Mouse (Mus musculus): ENCODE measurements at regions not wholly inside any gene's neighbourhood (a gene's known extent, or its start where the extent isn't known, plus 50 kb on each side); places are given as distances from the start of the nearest gene placed in this dataset.

GRCm38 (mm10) chr2:51008251-51008533 is 140.7 kb downstream of the Rnd3 start:
- no peak for TF ChIP-seq CTCF (IDR thresholded peaks at IDR 0.05)
- Histone ChIP-seq H3K27me3 (ENCODE audit: insufficient read depth, low read length) (no peaks in the 10 kb centered on the region), H3K4me2 (ENCODE audit: low read depth, low read length, poor library complexity, severe bottlenecking) (no peak overlapping the region), H3K4me1 (ENCODE audit: insufficient read depth, low read length) (no peaks in the 10 kb centered on the region), H3K36me3 (ENCODE audit: insufficient read depth, low read length) (peaks cover 6% of the 10 kb centered on the region; the same call in 1 of the 2 replicates), H3K9me3 (ENCODE audit: low read length) (no peaks in the 10 kb centered on the region), H3K4me3 (ENCODE audit: low read depth, low read length) (no peak overlapping the region), H3K9ac (replicated peaks; ENCODE audit: low read length, poor library complexity, severe bottlenecking) (no peak overlapping the region), H3K27ac (ENCODE audit: low read depth, low read length) (no peak overlapping the region)
- ATAC-seq (ENCODE audit: low FRiP score) (no peak), DNase-seq (ENCODE audit: low spot score) (no peak)
- WGBS, result 57% methylated on average over 2 of the region's 2 CpGs

GRCm38 (mm10) chr2:51007409-51008250 is 141.3 kb downstream of the Rnd3 start:
- Histone ChIP-seq H3K4me2 (ENCODE audit: low read depth, low read length, poor library complexity, severe bottlenecking) (no peak overlapping the region), H3K4me3 (ENCODE audit: low read depth, low read length) (no peak overlapping the region), H3K36me3 (ENCODE audit: insufficient read depth, low read length) (peaks cover 6% of the 10 kb centered on the region; the same call in 1 of the 2 replicates), H3K27me3 (ENCODE audit: insufficient read depth, low read length) (no peaks in the 10 kb centered on the region), H3K27ac (ENCODE audit: low read depth, low read length) (no peak overlapping the region), H3K9ac (replicated peaks; ENCODE audit: low read length, poor library complexity, severe bottlenecking) (no peak overlapping the region), H3K4me1 (ENCODE audit: insufficient read depth, low read length) (no peaks in the 10 kb centered on the region), H3K9me3 (ENCODE audit: low read length) (no peaks in the 10 kb centered on the region)
- 32% methylated on average over 11 of the region's 11 CpGs for WGBS
- no peak for ATAC-seq (ENCODE audit: low FRiP score)
- no peak for DNase-seq (ENCODE audit: low spot score)
- no peak for TF ChIP-seq CTCF (IDR thresholded peaks at IDR 0.05)

- TF ChIP-seq CTCF (IDR thresholded peaks at IDR 0.05), result no peak
- no peak overlapping the region for H3K9ac ChIP-seq (replicated peaks; ENCODE audit: low read length, poor library complexity, severe bottlenecking)
- H3K4me2 ChIP-seq (ENCODE audit: low read depth, low read length, poor library complexity, severe bottlenecking), result no peak overlapping the region
- H3K27ac ChIP-seq (ENCODE audit: low read depth, low read length), result no peak overlapping the region
- H3K27me3 ChIP-seq (ENCODE audit: insufficient read depth, low read length), result no peaks in the 10 kb centered on the region
- peaks cover 6% of the 10 kb centered on the region; the same call in 1 of the 2 replicates for H3K36me3 ChIP-seq (ENCODE audit: insufficient read depth, low read length)
- no peak overlapping the region for H3K4me3 ChIP-seq (ENCODE audit: low read depth, low read length)
- H3K4me1 ChIP-seq (ENCODE audit: insufficient read depth, low read length), result no peaks in the 10 kb centered on the region
- DNase-seq (ENCODE audit: low spot score) (no peak), ATAC-seq (ENCODE audit: low FRiP score) (no peak)
- no peaks in the 10 kb centered on the region for H3K9me3 ChIP-seq (ENCODE audit: low read length)
- WGBS, result 60% methylated on average over 3 of the region's 3 CpGs
These were observed 142.1 kb downstream of the Rnd3 start for GRCm38 (mm10) chr2:51006818-51007217.

GRCm38 (mm10) chr2:51001548-51001947 is 147.4 kb downstream of the Rnd3 start:
- no peak overlapping the region for H3K4me3 ChIP-seq (ENCODE audit: low read depth, low read length)
- DNase-seq (ENCODE audit: low spot score) (no peak), ATAC-seq (ENCODE audit: low FRiP score) (no peak)
- WGBS, result 30% methylated on average over 5 of the region's 5 CpGs
- TF ChIP-seq CTCF (IDR thresholded peaks at IDR 0.05), result no peak
- H3K36me3 ChIP-seq (ENCODE audit: insufficient read depth, low read length), result no peaks in the 10 kb centered on the region
- H3K9ac ChIP-seq (replicated peaks; ENCODE audit: low read length, poor library complexity, severe bottlenecking), result no peak overlapping the region
- no peak overlapping the region for H3K4me2 ChIP-seq (ENCODE audit: low read depth, low read length, poor library complexity, severe bottlenecking)
- no peak overlapping the region for H3K27ac ChIP-seq (ENCODE audit: low read depth, low read length)
- no peaks in the 10 kb centered on the region for H3K4me1 ChIP-seq (ENCODE audit: insufficient read depth, low read length)
- H3K27me3 ChIP-seq (ENCODE audit: insufficient read depth, low read length), result no peaks in the 10 kb centered on the region
- no peaks in the 10 kb centered on the region for H3K9me3 ChIP-seq (ENCODE audit: low read length)

GRCm38 (mm10) chr2:50983883-50984410 is 165.0 kb downstream of the Rnd3 start:
- Histone ChIP-seq H3K9ac (replicated peaks; ENCODE audit: low read length, poor library complexity, severe bottlenecking) (no peak overlapping the region), H3K36me3 (ENCODE audit: insufficient read depth, low read length) (no peaks in the 10 kb centered on the region), H3K9me3 (ENCODE audit: low read length) (no peaks in the 10 kb centered on the region), H3K4me3 (ENCODE audit: low read depth, low read length) (no peak overlapping the region), H3K27me3 (ENCODE audit: insufficient read depth, low read length) (no peaks in the 10 kb centered on the region), H3K4me2 (ENCODE audit: low read depth, low read length, poor library complexity, severe bottlenecking) (no peak overlapping the region), H3K4me1 (ENCODE audit: insufficient read depth, low read length) (no peaks in the 10 kb centered on the region), H3K27ac (ENCODE audit: low read depth, low read length) (no peak overlapping the region)
- TF ChIP-seq CTCF (IDR thresholded peaks at IDR 0.05), result no peak
- DNase-seq (ENCODE audit: low spot score) (no peak), ATAC-seq (ENCODE audit: low FRiP score) (no peak)
- WGBS, result 88% methylated on average over 2 of the region's 2 CpGs

GRCm38 (mm10) chr2:50982571-50982970 is 166.3 kb downstream of the Rnd3 start:
- 86% methylated on average over 5 of the region's 5 CpGs for WGBS
- H3K36me3 ChIP-seq (ENCODE audit: insufficient read depth, low read length), result no peaks in the 10 kb centered on the region

More at GRCm38 (mm10) chr2:50982571-50982970, 166.3 kb downstream of the Rnd3 start:
- no peaks in the 10 kb centered on the region for H3K27me3 ChIP-seq (ENCODE audit: insufficient read depth, low read length)
- DNase-seq (ENCODE audit: low spot score) (no peak), ATAC-seq (ENCODE audit: low FRiP score) (no peak)
- no peaks in the 10 kb centered on the region for H3K9me3 ChIP-seq (ENCODE audit: low read length)
- H3K4me1 ChIP-seq (ENCODE audit: insufficient read depth, low read length), result no peaks in the 10 kb centered on the region
- no peak overlapping the region for H3K4me2 ChIP-seq (ENCODE audit: low read depth, low read length, poor library complexity, severe bottlenecking)
- H3K27ac ChIP-seq (ENCODE audit: low read depth, low read length), result no peak overlapping the region
- H3K9ac ChIP-seq (replicated peaks; ENCODE audit: low read length, poor library complexity, severe bottlenecking), result no peak overlapping the region
- TF ChIP-seq CTCF (IDR thresholded peaks at IDR 0.05), result no peak
- H3K4me3 ChIP-seq (ENCODE audit: low read depth, low read length), result no peak overlapping the region

Measured in midbrain, postnatal 0 days (tissue).